Mouse (Mus musculus) v-Abl transformed pro-B cells (cell line): ENCODE measurements around the gene Zfp687.
"Not testable (repeated sequence)": the region's sequence is repeated elsewhere in the genome, so short reads cannot be mapped to it uniquely, and the experiment has no call there.

Experiments used
- in situ Hi-C, 2 experiments: fragments of 400-800 bp; cut with MboI; formaldehyde crosslinking; loops; one replicate each; pipeline ENCODE4 v1.15.1; 2025; ENCODE audit not compliant: unreplicated experiment in 2 of 2

Gene Zfp687

GRCm38 (mm10) chr3:95020956-95021355, 5.7 kb upstream of the Zfp687 start:
- in situ Hi-C loops = not testable (repeated sequence)

GRCm38 (mm10) chr3:95018741-95019140, 3.5 kb upstream of the Zfp687 start:
- in situ Hi-C loops = no loop called here

- in situ Hi-C loops = no loop called here
Observed at GRCm38 (mm10) chr3:95016532-95017056, 1.3 kb upstream of the Zfp687 start.

DNA sequence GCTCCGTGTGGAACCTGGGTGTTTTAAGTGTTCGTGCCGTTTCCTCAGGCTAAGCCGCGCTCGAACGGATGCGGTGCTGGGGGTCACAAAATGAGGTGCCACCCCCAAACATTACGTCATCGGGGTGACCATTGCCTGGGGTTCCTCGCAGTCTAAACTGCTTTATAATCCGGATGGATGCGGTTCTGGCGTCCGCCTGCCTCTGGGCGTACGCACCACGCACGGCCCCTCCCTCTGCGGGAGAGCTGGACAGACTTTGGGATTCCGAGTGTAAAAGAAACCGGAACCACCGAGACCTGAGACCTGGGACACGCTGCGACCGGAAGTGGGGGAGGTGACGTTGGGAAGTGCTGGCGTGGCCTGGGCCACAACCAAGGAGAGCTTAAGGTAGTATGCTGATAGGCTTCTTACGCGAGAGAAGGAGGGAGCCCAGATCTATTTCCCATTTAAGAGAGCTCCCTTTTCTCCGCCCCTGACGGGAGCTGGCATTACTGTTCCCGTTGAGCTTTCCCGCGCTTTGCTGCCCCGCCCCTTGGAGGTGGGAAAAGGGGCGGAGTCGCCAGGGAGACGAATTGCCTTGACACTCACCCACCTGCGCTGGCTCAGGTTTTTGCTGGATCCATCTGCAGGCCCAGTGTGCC, 763 bp upstream of the Zfp687 start:
- in situ Hi-C loops = no loop called here

DNA sequence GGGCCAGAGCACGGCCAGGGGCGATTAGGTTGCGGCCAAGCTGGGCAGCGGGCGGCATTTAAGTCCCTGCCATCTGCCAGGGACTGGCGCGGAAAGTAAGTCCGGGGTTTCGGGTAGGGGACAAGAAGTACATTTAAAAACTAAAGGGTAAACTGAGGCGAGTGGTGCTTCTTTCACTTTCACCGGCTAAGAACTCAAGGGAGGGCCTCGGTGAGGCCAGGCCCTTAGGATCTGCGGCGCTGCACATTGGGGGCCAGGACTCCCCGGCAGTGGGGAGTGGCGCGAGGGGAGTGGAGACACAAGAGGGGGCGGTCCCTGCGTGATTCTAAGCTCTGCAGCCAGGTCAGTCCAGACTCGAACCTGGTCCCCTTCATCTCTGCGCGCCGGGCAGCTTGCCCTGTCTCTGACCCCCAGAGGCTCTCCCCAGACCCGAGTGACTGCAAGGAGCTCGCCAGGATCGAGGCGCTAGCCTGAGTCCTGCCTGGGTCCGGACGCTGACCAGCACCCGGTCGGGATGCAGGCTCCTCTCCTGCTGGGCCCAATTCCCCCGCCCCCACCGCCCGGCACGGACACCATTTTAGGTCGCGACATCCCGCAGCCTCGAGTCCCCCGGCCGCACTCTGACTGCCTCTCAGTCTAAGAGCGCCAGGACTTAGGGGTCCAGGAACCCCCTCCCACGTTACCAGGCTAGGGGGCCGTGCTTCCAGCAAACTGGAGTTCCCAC, 658 bp downstream of the Zfp687 start:
- in situ Hi-C loops = no loop called here

- in situ Hi-C loops = no loop called here
Observed at GRCm38 (mm10) chr3:95013699-95014427, 1.4 kb downstream of the Zfp687 start.

GRCm38 (mm10) chr3:95012982-95013381, 2.3 kb downstream of the Zfp687 start:
- in situ Hi-C loops = no loop called here

DNA sequence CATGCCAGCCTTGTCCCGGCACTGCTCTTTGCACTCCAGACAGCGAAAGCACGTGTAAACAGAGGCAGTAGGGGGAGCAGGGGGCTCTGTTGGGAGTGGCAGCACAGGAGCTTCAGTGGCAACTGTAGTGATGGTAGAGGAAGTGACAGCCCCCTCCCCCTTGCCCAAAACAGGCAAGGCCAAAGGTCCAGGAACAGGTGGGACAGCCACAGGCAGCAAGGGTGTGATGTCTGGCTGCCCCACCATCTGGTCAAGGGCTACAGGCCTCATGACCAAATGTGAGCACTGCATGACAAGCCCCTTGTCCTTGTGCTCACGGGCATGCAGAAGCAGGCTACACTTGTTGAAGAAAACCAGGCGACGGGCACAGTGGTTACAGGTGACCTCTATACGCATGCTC, 4.9 kb downstream of the Zfp687 start:
- in situ Hi-C loops = no loop called here

- in situ Hi-C loops = no loop called here
Observed at GRCm38 (mm10) chr3:95007706-95008105, 7.5 kb downstream of the Zfp687 start.

DNA sequence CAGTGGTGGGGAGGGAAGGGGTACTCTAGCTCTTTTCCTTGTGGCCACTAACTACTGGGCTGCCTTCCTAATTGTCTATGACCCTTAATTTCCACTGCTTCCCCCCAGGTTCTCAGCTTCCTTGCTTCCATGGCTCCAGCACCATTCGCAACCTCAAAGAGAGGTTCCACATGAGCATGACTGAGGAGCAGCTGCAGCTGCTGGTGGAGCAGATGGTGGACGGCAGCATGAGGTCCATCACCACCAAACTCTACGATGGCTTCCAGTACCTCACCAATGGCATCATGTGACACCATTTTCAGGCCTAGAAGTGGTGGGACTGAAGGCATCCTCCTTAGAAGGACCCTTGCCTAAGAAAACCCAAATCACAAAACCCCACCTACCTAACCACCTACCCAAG, 9.6 kb downstream of the Zfp687 start:
- in situ Hi-C loops = no loop called here

- in situ Hi-C loops = no loop called here
Observed at GRCm38 (mm10) chr3:95003273-95003672, 12.0 kb downstream of the Zfp687 start.

DNA sequence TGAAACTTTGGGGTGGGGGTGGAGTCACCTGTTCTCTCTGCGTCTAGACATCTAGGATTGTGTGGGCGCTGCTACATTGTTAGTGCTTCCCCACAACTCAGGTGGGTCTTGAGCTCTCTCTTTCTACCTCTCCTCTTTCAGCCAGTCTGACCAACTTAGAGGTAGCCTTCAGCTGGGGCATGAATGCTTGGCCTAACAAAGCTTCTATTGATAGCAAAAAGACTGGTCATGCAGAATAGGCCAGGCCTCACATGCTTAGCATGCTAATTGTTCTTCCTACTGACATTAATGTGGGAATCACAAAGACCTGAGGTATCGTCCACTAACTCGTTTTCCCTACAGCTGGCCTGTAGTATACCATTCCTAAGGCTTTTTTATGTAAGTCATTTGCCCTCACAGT, 12.7 kb downstream of the Zfp687 start:
- in situ Hi-C loops = no loop called here

GRCm38 (mm10) chr3:94996946-94997345, 18.3 kb downstream of the Zfp687 start:
- in situ Hi-C loops = loop anchor here (5.0 to 10.0 kb wide), 4 partner anchors 40 to 372 kb away; partner anchors contain the start of gene Rfx5 (in 1 of the 2)

DNA sequence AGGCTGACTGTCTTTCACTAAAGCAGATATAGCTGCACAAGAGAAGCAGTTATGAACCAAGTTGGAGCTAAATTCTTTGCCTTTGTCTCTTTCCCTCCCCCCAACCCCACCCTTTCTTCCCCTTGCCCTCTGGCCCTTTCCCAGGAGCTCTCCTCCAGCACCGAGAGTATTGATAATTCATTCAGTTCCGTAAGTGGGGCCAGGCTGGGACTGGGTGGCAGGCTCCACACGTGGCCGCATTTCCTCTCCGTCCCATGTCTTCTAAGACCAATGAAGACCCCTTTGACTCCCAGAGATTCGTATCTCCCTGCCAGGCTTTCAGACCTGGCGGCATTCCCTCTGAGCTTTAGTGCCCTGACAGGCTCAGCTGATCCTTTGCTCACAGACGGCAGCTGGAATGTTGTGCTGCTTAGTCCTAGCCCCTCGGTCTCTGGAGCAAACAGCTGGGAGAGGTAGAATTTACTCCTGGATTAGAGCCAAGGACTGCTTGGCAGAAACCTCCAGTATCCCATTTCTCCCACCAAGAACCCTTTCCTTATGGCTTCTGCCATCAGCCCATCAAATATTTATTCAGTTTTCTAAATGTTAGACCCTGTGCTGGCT, 26.0 kb downstream of the Zfp687 start:
- in situ Hi-C loops = loop anchor here in 1 of 2 experiments (10.0 kb wide), 1 partner anchor 84 kb away; no protein-coding TSS in a partner anchor

DNA sequence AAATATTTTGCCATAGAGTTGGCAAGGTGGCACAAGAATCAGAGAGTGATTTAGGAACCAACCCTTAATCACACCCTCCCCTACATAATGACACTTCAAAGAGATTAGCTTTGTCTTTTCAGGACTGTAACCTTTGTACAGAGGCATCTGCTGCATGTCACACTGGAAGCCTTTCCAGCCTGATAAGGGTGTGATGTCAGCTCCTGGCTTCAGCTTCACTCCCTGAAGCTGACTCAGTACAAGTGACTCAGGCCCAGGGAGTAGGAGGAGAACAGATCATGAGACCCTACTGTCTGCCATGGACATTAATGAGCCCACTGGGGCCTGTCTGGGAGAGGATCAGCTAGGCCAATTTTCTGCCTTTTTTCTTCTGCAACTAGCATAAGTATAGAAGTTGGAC, 27.7 kb downstream of the Zfp687 start:
- in situ Hi-C loops = loop anchor here in 1 of 2 experiments (10.0 kb wide), 1 partner anchor 83 kb away; no protein-coding TSS in a partner anchor

DNA sequence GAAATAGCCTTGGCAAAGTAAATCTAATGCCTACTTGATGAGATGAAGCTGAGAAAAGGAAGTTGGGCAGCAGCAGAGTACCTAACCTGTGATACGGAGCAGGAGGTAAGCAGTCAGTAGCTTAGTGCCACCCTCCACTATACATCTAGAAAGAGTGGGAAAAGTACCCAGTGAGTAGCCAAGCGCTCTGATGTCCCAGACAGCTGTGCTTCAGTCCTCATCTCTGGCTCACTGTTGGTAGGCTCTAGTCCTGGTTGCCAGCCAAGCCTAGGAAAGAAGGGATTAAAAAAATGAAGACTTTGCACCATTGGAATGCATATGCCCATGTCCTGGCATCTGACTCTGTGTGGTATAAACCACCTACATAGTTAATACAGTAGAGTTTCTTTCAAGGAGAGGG, 29.7 kb downstream of the Zfp687 start:
- in situ Hi-C loops = loop anchor here in 1 of 2 experiments (10.0 kb wide), 1 partner anchor 81 kb away; no protein-coding TSS in a partner anchor

GRCm38 (mm10) chr3:94984312-94984711, 30.9 kb downstream of the Zfp687 start:
- in situ Hi-C loops = loop anchor here in 1 of 2 experiments (10.0 kb wide), 1 partner anchor 80 kb away; no protein-coding TSS in a partner anchor

DNA sequence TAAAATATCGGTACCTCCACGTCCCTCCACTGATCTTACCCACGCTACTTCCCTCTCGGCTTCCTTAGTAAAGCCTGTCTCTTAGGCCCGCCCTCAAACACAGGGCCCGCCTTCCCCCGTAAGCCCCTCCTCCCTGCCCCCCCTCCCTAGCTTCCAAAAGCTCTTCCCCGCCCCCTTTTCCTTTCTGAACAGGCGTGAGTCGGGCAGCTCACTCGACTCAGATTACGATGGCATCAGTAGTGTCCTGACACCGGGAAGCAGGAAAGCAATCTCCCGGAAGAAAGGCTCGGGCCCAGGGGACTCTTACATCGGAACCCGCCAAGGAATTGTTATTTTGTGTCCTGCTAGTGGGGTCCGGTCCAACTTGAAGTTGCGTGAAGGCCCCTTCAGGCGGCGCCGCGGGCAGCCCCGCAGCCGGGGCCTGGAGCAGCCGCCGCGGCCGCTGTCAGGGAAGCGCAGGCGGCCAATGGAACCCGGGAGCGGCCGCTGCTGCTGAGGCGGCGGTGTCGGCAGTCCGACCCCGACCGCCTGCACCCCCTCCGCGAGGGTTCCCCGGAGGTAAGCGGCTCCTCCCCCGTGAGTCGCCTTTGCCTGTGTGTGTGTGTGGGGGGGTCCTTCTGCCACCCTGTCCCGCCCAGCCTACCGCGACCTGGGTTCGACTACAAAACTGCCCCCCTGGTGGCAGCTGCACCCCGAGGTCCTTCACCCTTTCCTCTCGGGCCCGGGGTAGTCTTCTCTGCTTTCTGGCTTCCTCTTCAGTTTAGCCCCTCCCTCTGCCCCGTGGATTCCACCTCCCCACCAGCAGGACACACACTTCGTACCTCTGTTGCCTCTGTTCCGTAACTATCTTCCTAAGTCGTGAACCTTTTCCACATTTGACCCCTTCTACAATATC, 40.5 kb downstream of the Zfp687 start, which contains the start of gene Pi4kb:
TSS of gene Pi4kb (plus strand) at position 204 of the 895 bp plus-strand sequence.
- in situ Hi-C loops = no loop called here

- in situ Hi-C loops = no loop called here
Observed at GRCm38 (mm10) chr3:94974026-94974527, 41.2 kb downstream of the Zfp687 start.
